Mouse (Mus musculus) adrenal gland, postnatal 4 days (tissue): ENCODE data around the gene Olfr980. TPM values are rescaled to one million over a fixed set of nuclear protein-coding genes. Genes with fewer than 3 reads are reported as not detected.
"Not testable (repeated sequence)": the region's sequence is repeated elsewhere in the genome, so short reads cannot be mapped to it uniquely, and the experiment has no call there.

Experiments
- DNase-seq, 2 experiments: peaks; one replicate each; pipeline ENCODE4 v3.0.0; 2021 to 2022; ENCODE audit warnings: low spot score in 2 of 2, mixed read lengths in 2 of 2
- long read RNA-seq, 2 experiments: library from polyadenylated mRNA; stranded (forward); transcript quantifications; one replicate each; pipeline ENCODE4 v2.0.0; 2021
- total RNA-seq, 2 experiments: library from RNA; stranded (reverse); gene quantifications; 2 replicates each; pipeline ENCODE4 v1.2.3; 2021

The Olfr980 gene
- total RNA-seq, result not detected
- long read RNA-seq, experiment 1, result 0 reads
- long read RNA-seq, experiment 2, result 0 reads

DNA sequence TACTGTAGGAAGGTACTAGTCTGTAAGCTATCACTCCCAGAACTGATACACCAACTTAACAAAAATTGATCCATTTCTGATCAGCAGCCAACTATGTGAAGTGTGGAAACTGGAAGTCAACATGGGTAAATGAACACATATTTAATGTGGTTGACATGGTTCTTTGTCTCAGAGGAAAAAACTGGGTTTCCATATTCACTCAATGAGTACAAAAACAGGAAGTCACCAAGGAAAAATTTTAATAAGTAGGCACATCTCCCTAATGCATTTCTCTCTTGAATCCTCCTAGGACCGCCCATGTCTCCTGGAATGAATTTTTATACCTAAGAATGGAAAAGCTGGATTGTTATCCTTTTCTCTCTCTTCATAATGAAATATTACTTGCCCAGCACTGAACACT lies at the start of gene Olfr980:
Gene Olfr980, minus strand, starts transcription at position 101 of the 400 bp plus-strand sequence.
- DNase-seq, result no peak

DNA sequence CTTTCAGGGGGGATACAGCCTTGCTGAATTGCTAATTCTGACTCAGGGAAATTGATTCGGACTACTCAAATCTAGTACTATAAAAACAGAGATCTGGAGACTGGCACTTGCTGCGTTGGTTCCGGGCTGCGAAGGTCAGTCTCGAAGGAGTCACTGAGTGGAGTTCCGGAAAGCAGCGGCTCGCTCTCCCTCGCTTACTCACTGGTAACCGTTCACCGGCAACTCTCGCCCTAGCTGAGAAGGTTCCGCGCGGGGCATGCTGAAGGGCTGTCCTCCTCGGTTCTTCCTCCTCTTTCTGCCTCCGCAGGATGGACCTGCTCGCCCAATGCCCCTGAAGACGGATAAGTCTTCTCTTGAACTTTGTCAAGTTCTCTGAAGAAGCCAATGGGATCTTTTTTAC lies 40.8 kb upstream of the Olfr980 start:
- DNase-seq, result no peak

DNA sequence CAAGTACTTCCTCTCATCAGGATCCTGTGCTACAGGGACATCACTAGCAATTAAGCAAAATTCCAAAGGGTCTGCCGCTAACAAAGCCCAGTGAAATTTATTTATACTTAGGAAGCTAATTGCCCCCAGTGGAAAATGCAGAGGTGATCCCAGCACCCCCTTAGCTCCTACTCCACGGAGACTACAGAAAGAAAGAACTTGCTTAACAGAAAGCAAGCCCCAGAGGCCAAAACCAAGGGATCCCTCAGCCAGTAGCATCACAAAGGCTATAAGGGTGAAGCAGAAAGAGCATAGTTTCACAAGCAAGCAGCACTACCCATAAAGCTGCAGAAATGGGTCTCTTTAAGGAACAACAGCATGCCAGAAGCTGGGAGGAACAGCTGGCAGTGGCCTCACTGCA lies 11.8 kb upstream of the Olfr980 start, which contains the start of gene Olfr981:
Gene Olfr981, plus strand, starts transcription at position 301 of the 400 bp plus-strand sequence.
- no peak for DNase-seq

DNA sequence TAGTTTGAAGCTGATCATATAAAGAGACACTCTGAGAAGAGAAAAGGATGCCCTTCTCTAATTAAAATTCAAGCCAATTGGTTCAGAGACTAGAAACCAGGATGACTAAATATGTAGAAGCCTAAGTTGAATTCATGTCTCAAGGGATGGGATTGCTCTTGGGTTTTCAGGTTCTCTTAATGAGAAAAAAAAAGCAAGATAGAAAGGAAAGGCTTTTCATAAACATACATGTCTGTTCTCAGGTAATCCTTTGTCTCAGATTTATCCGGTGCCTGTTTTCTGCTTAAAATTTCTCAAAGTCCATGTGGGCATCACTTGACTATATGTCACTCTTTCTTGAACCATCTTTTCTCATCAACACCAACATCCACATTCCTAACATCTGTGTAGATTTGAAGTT lies 6.0 kb downstream of the Olfr980 start, which contains the start of gene Olfr979:
Gene Olfr979, minus strand, starts transcription at position 101 of the 400 bp plus-strand sequence.
- DNase-seq, result no peak

DNA sequence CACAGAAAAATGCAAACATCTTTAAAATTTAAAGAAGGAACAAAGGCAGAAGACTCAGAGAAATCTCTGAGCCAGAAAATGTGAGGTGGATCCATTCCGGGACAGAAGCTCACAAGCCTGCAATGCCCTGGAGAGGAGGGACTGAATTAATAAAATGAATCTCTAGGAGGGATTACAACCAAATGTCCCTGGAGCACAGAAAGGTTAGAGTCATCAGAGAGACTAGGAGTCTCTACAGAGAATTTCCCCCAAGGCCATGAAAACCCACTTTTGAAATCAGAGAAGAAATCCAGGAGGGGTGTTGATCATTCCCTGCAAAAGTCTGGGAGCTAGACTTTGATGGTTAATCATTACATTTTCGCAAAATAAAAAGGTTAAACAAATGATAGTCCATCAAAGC lies 17.6 kb downstream of the Olfr980 start, which contains the start of gene Olfr978:
Gene Olfr978, plus strand, starts transcription at position 301 of the 400 bp plus-strand sequence.
- DNase-seq, result no peak

DNA sequence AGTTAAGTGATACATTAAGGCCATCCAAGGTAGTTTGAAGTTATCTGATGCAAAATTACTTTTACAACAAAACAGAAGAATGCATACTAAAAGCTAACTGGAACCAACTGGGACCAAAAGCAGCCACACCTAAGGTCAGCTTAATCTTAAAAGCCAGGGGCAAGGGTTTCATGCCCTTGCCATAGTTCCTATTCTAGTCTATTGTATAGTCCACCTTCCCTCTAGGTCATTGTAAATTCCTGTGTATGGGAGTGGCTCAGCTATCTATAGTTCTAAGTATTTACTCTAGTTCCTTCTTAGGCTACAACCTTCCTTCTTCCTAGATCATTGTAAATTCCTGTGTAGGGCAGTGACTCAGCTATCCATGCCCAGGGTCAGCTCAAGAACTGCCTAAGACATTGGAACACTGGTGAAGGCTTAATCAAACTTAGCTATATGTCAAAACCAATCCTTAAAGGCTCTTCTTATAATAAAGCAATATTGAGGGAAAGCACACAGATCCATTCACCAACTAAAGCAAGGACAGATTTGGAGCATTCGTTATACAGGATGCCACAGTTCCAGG lies 32.7 kb downstream of the Olfr980 start:
- not testable (repeated sequence) for DNase-seq

DNA sequence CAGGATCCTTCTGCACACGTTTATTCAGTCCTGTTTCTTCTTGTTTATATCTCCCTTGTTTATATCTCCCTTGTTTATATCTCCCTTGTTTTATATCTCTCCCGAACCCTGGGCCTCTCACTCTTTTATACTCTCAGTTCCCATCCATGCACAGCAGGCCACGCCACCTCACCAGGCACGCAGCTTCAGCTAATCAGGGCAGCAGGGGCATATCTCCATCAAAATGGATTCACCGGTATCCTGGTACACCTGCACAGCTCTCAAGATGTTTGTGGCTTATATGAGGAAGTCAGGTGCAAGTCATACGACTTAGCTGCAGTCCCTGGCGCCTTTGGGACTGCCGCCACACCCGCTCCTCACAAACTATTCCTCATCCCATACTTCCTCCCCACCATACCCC lies 48.3 kb downstream of the Olfr980 start, which contains the start of gene Olfr976:
Gene Olfr976, minus strand, starts transcription at position 101 of the 400 bp plus-strand sequence.
- not testable (repeated sequence) for DNase-seq

Other genes with a start within 250 kb of the Olfr980 start
- not detected for gene Olfr968, start 226.3 kb downstream of the Olfr980 start, total RNA-seq
- gene Olfr969, start 218.6 kb downstream of the Olfr980 start, total RNA-seq, result not detected
- gene Olfr970, start 200.7 kb downstream of the Olfr980 start, total RNA-seq, result not detected
- gene Olfr971, start 172.7 kb downstream of the Olfr980 start, total RNA-seq, result not detected
- gene Olfr972, start 143.2 kb downstream of the Olfr980 start, total RNA-seq, result not detected
- not detected for gene Olfr229, start 102.2 kb downstream of the Olfr980 start, total RNA-seq
- gene Olfr974, start 72.1 kb downstream of the Olfr980 start, total RNA-seq, result not detected
- gene Olfr975, start 57.5 kb downstream of the Olfr980 start, total RNA-seq, result not detected
- not detected for gene Olfr976, start 48.4 kb downstream of the Olfr980 start, total RNA-seq
- not detected for gene Olfr978, start 17.5 kb downstream of the Olfr980 start, total RNA-seq
- not detected for gene Olfr979, start 6.1 kb downstream of the Olfr980 start, total RNA-seq
- not detected for gene Olfr981, start 11.9 kb upstream of the Olfr980 start, total RNA-seq
- gene Olfr982, start 64.2 kb upstream of the Olfr980 start, total RNA-seq, result not detected
- not detected for gene Olfr983, start 84.0 kb upstream of the Olfr980 start, total RNA-seq
- gene Olfr984, start 104.6 kb upstream of the Olfr980 start, total RNA-seq, result not detected
- not detected for gene Olfr985, start 120.6 kb upstream of the Olfr980 start, total RNA-seq
- gene Tmem225, start 138.5 kb upstream of the Olfr980 start, total RNA-seq, result not detected
- gene Olfr986, start 171.3 kb upstream of the Olfr980 start, total RNA-seq, result not detected
- gene Zfp202, start 182.7 kb upstream of the Olfr980 start, total RNA-seq, result 1 to 10 TPM; 8.0 to 8.1 TPM